Mouse (Mus musculus) induced T-regulatory cell, adult 2 months (primary cell): ENCODE data around the gene Rplp0.

Experiments used
- DNase-seq: peaks from one replicate; pipeline ENCODE4 v3.0.0-alpha.2; 2012; ENCODE audit warnings: low read depth

Rplp0 gene

GRCm38 (mm10) chr5:115581662-115582061 lies 22.4 kb downstream of the Rplp0 start:
- DNase-seq, result no peak

GRCm38 (mm10) chr5:115585616-115586015 lies 26.3 kb downstream of the Rplp0 start:
- DNase-seq, result no peak

GRCm38 (mm10) chr5:115586166-115586565 lies 26.9 kb downstream of the Rplp0 start:
- no peak for DNase-seq

- no peak for DNase-seq
Measured at GRCm38 (mm10) chr5:115586780-115587179, 27.5 kb downstream of the Rplp0 start.

- no peak for DNase-seq
Measured at GRCm38 (mm10) chr5:115591028-115591427, 31.8 kb downstream of the Rplp0 start.

GRCm38 (mm10) chr5:115591506-115591905 lies 32.2 kb downstream of the Rplp0 start:
- no peak for DNase-seq

- DNase-seq, result no peak
Measured at GRCm38 (mm10) chr5:115603561-115603960, 44.3 kb downstream of the Rplp0 start.

GRCm38 (mm10) chr5:115611566-115611965 lies 52.3 kb downstream of the Rplp0 start:
- no peak for DNase-seq
